Mouse (Mus musculus) T-helper 17 cell (primary cell): ENCODE measurements at regions not wholly inside any gene's neighbourhood (a gene's known extent, or its start where the extent isn't known, plus 50 kb on each side); places are given as distances from the start of the nearest gene placed in this dataset.

Experiments used
- in situ Hi-C, 2 experiments: fragments of 300-600 bp; cut with MboI, MseI; formaldehyde crosslinking; loops; 1 replicate in 1 of 2; 2 replicates in 1 of 2; pipeline ENCODE4 v1.15.1; 2025; ENCODE audit warnings: high pct_unique_total_duplicates in 2 of 2

GRCm38 (mm10) chr10:30952410-30952809 is 109.8 kb upstream of the Hey2 start:
- in situ Hi-C loops = no loop called here

- in situ Hi-C loops = no loop called here
Observed at GRCm38 (mm10) chr10:30946601-30947000, 104.0 kb upstream of the Hey2 start.

- in situ Hi-C loops = no loop called here
Observed at GRCm38 (mm10) chr10:30918322-30918988, 75.9 kb upstream of the Hey2 start.

DNA sequence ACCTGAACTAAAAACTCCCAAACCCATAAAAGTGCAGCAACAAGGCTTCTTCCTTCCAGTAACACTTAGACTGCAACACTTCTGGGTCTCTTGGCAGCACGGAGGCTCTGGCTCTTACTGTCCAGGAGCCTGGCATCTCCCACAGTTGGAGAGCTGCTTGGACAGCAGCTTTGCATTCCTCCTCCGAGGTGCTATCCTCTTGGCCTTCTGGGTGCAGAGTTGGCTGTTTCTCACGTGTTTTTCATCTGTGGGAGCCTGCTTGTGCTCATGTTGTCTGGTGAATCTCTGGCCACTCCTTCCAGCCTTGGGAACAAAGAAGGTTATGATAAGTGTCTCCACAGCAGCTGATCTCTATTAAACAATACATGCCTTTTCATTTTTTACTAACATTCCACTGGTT is 51.2 kb upstream of the Hey2 start:
- in situ Hi-C loops = no loop called here
